In the genomic region with DNA sequence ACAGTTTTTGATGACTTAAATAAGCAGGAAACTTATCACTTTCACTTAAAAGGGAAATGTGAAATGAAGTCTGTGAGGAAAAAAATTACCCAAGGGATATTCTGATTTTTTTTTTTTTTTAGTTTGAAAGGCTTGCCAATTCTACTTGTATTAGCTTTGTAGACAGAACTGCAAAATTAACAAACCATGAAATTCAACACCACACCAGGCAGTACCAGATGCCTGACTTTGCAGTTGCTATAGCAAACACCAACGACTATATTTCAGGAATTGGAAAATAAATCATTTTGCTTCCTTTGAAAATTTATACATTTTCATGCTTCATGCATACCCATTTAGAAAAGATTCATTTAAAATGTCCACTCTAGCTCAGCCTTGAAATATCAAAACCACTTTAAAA, we compare ENCODE assay signal across 23 mouse cellular contexts.
DNase-seq lines count a peak whose midpoint lies in the region; ATAC-seq and TF ChIP-seq lines count a peak whose summit lies in the region.
"Had no signal": no experiment of that assay in that cellular context is flagged by ENCODE, and none has a peak within 500 bp of the region (broad histone marks: within the 10 kb centered on the region; RNA-seq: fewer than 3 reads in every experiment).

No protein-coding gene starts in this region.

- 38% methylated on average over 1 of the region's 1 CpGs for WGBS in forebrain, postnatal 0 days
- WGBS in forebrain, embryonic 15.5 days: 47% methylated on average over 1 of the region's 1 CpGs

- no peak overlapping the region for H3K9ac ChIP-seq in forebrain, postnatal 0 days
- H3K9ac ChIP-seq in forebrain, embryonic 15.5 days (replicated peaks): no peak overlapping the region
- H3K9ac ChIP-seq: hindbrain, embryonic 12.5 days; kidney, embryonic 15.5 days; limb, embryonic 12.5 days; liver, postnatal 0 days had no signal

- H3K36me3 ChIP-seq in forebrain, postnatal 0 days (ENCODE audit: insufficient read depth): no peaks in the 10 kb centered on the region
- H3K36me3 ChIP-seq in forebrain, embryonic 15.5 days: no peaks in the 10 kb centered on the region
- H3K36me3 ChIP-seq: forebrain, embryonic 10.5 days; hindbrain, embryonic 12.5 days; kidney, embryonic 15.5 days; limb, embryonic 12.5 days had no signal

- ATAC-seq in forebrain, postnatal 0 days: peak; percentile 74
- ATAC-seq in forebrain, embryonic 15.5 days (replicated peaks): no peak
- ATAC-seq: CD4-positive, CD25-positive, alpha-beta regulatory T cell, adult 4 months; intestine, postnatal 0 days; liver, postnatal 0 days; lung, postnatal 0 days had no signal

- H3K27me3 ChIP-seq in forebrain, postnatal 0 days (ENCODE audit: insufficient read depth, low read length): no peaks in the 10 kb centered on the region
- no peaks in the 10 kb centered on the region for H3K27me3 ChIP-seq in forebrain, embryonic 15.5 days
- H3K27me3 ChIP-seq: hindbrain, embryonic 12.5 days; kidney, embryonic 15.5 days; limb, embryonic 12.5 days had no signal

- H3K9me3 ChIP-seq in forebrain, postnatal 0 days (ENCODE audit: low read length): no peaks in the 10 kb centered on the region
- H3K9me3 ChIP-seq in forebrain, embryonic 15.5 days: no peaks in the 10 kb centered on the region
- H3K9me3 ChIP-seq: forebrain, embryonic 10.5 days; hindbrain, embryonic 12.5 days; kidney, embryonic 15.5 days; limb, embryonic 12.5 days had no signal

- peak; percentile 59 for DNase-seq in forebrain, postnatal 0 days
- DNase-seq in left cerebral cortex, postnatal 25 days (ENCODE audit: low spot score in 2 of 2): peak; percentile 4 to 55
- no peak for DNase-seq in left cerebral cortex, postnatal 4 days
- DNase-seq in brain, adult 2 months (ENCODE audit: low read depth, low spot score): peak; percentile 67
- peak; percentile 6 to 25 for DNase-seq in layer of hippocampus, adult 8-10 months (ENCODE audit: low spot score in 2 of 2)
- no peak for DNase-seq in gastrocnemius, postnatal 14 days
- DNase-seq: adrenal gland, postnatal 14 days; cerebellum, adult 11 months; cerebellum, adult 9-11 months; gastrocnemius, postnatal 36 days; kidney, postnatal 4 days; liver, postnatal 0 days had no signal

- intact Hi-C loops in left cerebral cortex, postnatal 25 days (cut with DNase I): no loop called here
- intact Hi-C loops in left cerebral cortex, postnatal 4 days (cut with DNase I): no loop called here
- intact Hi-C loops in gastrocnemius, postnatal 14 days (cut with DNase I; ENCODE audit: low total_unique reads): no loop called here

- no peak for TF ChIP-seq CTCF in forebrain, postnatal 0 days (IDR thresholded peaks at IDR 0.05; ENCODE audit: low read depth)

- H3K4me2 ChIP-seq in forebrain, postnatal 0 days (ENCODE audit: low read depth): no peak overlapping the region
- H3K4me2 ChIP-seq in forebrain, embryonic 15.5 days (replicated peaks): no peak overlapping the region
- H3K4me2 ChIP-seq: hindbrain, embryonic 12.5 days; kidney, embryonic 15.5 days; limb, embryonic 12.5 days; liver, embryonic 11.5 days had no signal

- no peak overlapping the region for H3K4me3 ChIP-seq in forebrain, postnatal 0 days (ENCODE audit: low read depth, low read length)
- H3K4me3 ChIP-seq in forebrain, embryonic 15.5 days: no peak overlapping the region
- H3K4me3 ChIP-seq: forebrain, embryonic 10.5 days; hindbrain, embryonic 12.5 days; kidney, embryonic 15.5 days; limb, embryonic 12.5 days had no signal

- no peak overlapping the region for H3K27ac ChIP-seq in forebrain, postnatal 0 days (ENCODE audit: low read depth, low read length)
- H3K27ac ChIP-seq in forebrain, embryonic 15.5 days (replicated peaks): no peak overlapping the region
- H3K27ac ChIP-seq: forebrain, embryonic 10.5 days; hindbrain, embryonic 12.5 days; kidney, embryonic 15.5 days; limb, embryonic 12.5 days; macrophage; stomach, postnatal 0 days had no signal

- H3K4me1 ChIP-seq in forebrain, postnatal 0 days (ENCODE audit: insufficient read depth): no peaks in the 10 kb centered on the region
- H3K4me1 ChIP-seq in forebrain, embryonic 15.5 days: no peaks in the 10 kb centered on the region
- H3K4me1 ChIP-seq: forebrain, embryonic 10.5 days; hindbrain, embryonic 12.5 days; kidney, embryonic 15.5 days; limb, embryonic 12.5 days had no signal

Comparison
In these comparisons a context has a peak if more than half of its experiments do, and no peak if none do; other contexts are left out.
1. DNase-seq: peak in forebrain, postnatal 0 days (single experiment), left cerebral cortex, postnatal 25 days (2 of 2), brain, adult 2 months (single experiment) and layer of hippocampus, adult 8-10 months (2 of 2); none in left cerebral cortex, postnatal 4 days (single experiment) and gastrocnemius, postnatal 14 days (single experiment).